Mouse (Mus musculus) ES-Bruce4 (cell line): ENCODE measurements around the gene Slfn3.

Experiments used
- CTCF ChIP-seq: IDR thresholded peaks from one replicate; pipeline ENCODE4 v1.8.1; 2011; ENCODE audit warnings: low read depth, low read length
- EP300 ChIP-seq: IDR thresholded peaks from 2 replicates; pipeline ENCODE4 v1.6.1; 2011; ENCODE audit warnings: low read depth, low read length; ENCODE audit not compliant: insufficient read depth
- POLR2A ChIP-seq: IDR thresholded peaks from one replicate; pipeline ENCODE4 v1.8.1; 2011; ENCODE audit warnings: low read length; ENCODE audit not compliant: insufficient read depth

GRCm38 (mm10) chr11:83221328-83221877 is 30.3 kb downstream of the Slfn3 start:
- TF ChIP-seq CTCF, result no peak
- no peak for TF ChIP-seq EP300
- no peak for TF ChIP-seq POLR2A
